Mouse (Mus musculus) midbrain, embryonic 12.5 days (tissue): ENCODE measurements around the gene Dmxl2. TPM values are rescaled to one million over a fixed set of nuclear protein-coding genes. Genes with fewer than 3 reads are reported as not detected.

ENCODE experiments used
- ATAC-seq: fragments of 200-750 bp; cut with Nextera tagmentation; 2 replicates; pipeline ENCODE4 v1.8.0; 2017; ENCODE audit warnings: low read depth, moderate TSS enrichment, moderate library complexity; ENCODE audit not compliant: low FRiP score
- H3K27ac ChIP-seq: fragments of 300-500 bp; sonication (generic); replicated peaks from 2 replicates; pipeline ENCODE4 v1.5.1; 2016; ENCODE audit warnings: mild to moderate bottlenecking
- H3K27me3 ChIP-seq: fragments of 300-500 bp; sonication (generic); 2 replicates; pipeline ENCODE4 v1.6.1; 2016; ENCODE audit warnings: mild to moderate bottlenecking
- H3K36me3 ChIP-seq: fragments of 300-500 bp; sonication (generic); 2 replicates; pipeline ENCODE4 v1.6.1; 2016
- H3K4me1 ChIP-seq: fragments of 300-500 bp; sonication (generic); 2 replicates; pipeline ENCODE4 v1.6.1; 2016
- H3K4me2 ChIP-seq: fragments of 300-500 bp; sonication (generic); replicated peaks from 2 replicates; pipeline ENCODE4 v1.6.1; 2016; ENCODE audit warnings: mild to moderate bottlenecking, moderate library complexity
- H3K4me3 ChIP-seq: fragments of 300-500 bp; sonication (generic); 2 replicates; pipeline ENCODE4 v1.5.1; 2016; ENCODE audit warnings: mild to moderate bottlenecking
- H3K9ac ChIP-seq: fragments of 300-500 bp; sonication (generic); replicated peaks from 2 replicates; pipeline ENCODE4 v1.6.1; 2016; ENCODE audit warnings: mild to moderate bottlenecking, moderate library complexity
- H3K9me3 ChIP-seq: fragments of 300-500 bp; sonication (generic); 2 replicates; pipeline ENCODE4 v1.6.1; 2016; ENCODE audit warnings: mild to moderate bottlenecking
- WGBS: fragments of 180-500 bp; shearing (Covaris S2); methylation state at CpG from one replicate; pipeline ENCODE4 v1.1.7; 2016; 5-methylcytosine and 5-hydroxymethylcytosine counted together
- polyA plus RNA-seq: library from polyadenylated mRNA; unstranded; fragments of >200 nt; fragmentation: Nextera tagmentation; extraction: Ambion mirVana; gene quantifications from 2 replicates; pipeline ENCODE4 v1.2.1, GENCODE M21; 2016

Dmxl2 gene
- polyA plus RNA-seq, 1 experiment from 2014 or later: 20.8 TPM

- WGBS: 95% methylated on average over 2 of the region's 2 CpGs
- no peak for ATAC-seq
Measured at GRCm38 (mm10) chr9:54490431-54490830, 11.0 kb downstream of the Dmxl2 start.

DNA sequence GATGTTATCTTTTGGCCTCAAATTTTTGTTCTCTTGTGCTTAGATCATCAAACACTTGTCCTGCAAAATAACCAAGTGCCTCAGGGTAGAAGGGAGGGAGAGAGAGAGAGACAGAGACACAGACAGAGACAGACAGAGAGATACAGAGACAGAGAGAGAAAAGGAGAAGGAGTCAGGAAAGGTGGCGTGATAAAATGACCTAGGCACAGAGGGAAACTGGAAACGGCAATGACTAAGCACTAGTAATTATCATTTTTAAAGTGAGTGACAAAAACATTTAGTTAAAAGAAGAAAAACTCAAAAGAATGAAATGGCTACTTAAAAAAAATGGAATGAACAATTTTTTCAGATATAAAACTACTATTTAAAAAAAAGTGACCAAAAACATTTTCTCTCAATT lies 11.8 kb downstream of the Dmxl2 start:
- no peak for ATAC-seq
- Histone ChIP-seq H3K4me1 (no peaks in the 10 kb centered on the region), H3K4me2 (no peak overlapping the region), H3K4me3 (no peak overlapping the region), H3K27me3 (no peaks in the 10 kb centered on the region), H3K36me3 (no peaks in the 10 kb centered on the region), H3K9me3 (no peaks in the 10 kb centered on the region), H3K9ac (no peak overlapping the region), H3K27ac (no peak overlapping the region)
- WGBS: 84% methylated on average over 2 of the region's 2 CpGs

More at GRCm38 (mm10) chr9:54490431-54490830, 11.0 kb downstream of the Dmxl2 start:
- H3K27ac ChIP-seq: no peak overlapping the region
- no peaks in the 10 kb centered on the region for H3K27me3 ChIP-seq
- H3K4me3 ChIP-seq: no peak overlapping the region
- H3K9me3 ChIP-seq: no peaks in the 10 kb centered on the region
- no peaks in the 10 kb centered on the region for H3K36me3 ChIP-seq
- H3K9ac ChIP-seq: no peak overlapping the region
- no peak overlapping the region for H3K4me2 ChIP-seq
- H3K4me1 ChIP-seq: no peaks in the 10 kb centered on the region

GRCm38 (mm10) chr9:54484927-54485326 lies 16.5 kb downstream of the Dmxl2 start:
- no peaks in the 10 kb centered on the region for H3K9me3 ChIP-seq
- WGBS: 93% methylated on average over 2 of the region's 2 CpGs

DNA sequence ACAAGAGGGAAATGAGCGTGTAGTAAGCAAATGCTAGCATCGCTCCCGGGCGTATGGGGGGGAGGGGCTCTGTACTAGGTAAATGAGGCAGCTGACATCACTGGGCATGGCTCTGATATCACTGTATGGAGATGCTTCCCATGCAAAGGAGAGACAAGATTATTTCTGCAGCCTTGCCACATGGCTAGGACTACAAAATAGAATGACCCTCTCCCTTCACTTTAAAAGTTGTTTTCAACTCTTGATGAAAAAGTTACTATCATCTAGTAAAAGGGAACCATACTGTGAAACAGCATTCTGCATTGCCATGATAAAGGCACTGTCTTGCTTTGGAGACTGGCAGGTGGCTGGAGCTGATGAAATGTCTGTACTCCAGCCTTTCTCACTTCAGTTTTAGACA lies 18.2 kb downstream of the Dmxl2 start:
- Histone ChIP-seq H3K9me3 (no peaks in the 10 kb centered on the region), H3K4me3 (no peak overlapping the region), H3K9ac (no peak overlapping the region), H3K27ac (no peak overlapping the region), H3K27me3 (no peaks in the 10 kb centered on the region), H3K4me1 (no peaks in the 10 kb centered on the region), H3K36me3 (no peaks in the 10 kb centered on the region), H3K4me2 (no peak overlapping the region)
- WGBS: 71% methylated on average over 4 of the region's 4 CpGs
- no peak for ATAC-seq

More at GRCm38 (mm10) chr9:54484927-54485326, 16.5 kb downstream of the Dmxl2 start:
- Histone ChIP-seq H3K4me2 (no peak overlapping the region), H3K4me3 (no peak overlapping the region), H3K4me1 (no peaks in the 10 kb centered on the region), H3K36me3 (no peaks in the 10 kb centered on the region), H3K27me3 (no peaks in the 10 kb centered on the region), H3K9ac (no peak overlapping the region), H3K27ac (no peak overlapping the region)
- no peak for ATAC-seq

DNA sequence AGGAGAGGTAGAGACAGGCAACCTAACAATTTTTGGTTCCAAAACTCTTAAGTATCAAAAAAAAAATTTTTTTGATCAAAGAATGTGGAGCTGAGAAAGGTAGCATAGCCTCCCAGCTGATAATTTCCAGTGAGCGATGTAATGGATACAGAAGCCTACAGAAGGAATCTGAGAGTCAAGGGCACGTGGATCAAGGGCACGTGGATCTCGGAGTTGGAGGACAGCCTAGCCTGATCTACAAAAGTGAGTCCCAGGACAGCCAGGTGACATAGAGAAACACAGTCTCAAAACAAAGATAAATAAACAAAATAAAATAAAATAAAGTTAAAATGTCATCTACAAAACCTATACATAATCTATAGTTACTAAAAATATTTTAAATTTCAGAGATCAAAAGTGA lies 18.7 kb downstream of the Dmxl2 start:
- 88% methylated on average over 4 of the region's 4 CpGs for whole genome bisulfite sequencing
- no peak for ATAC-seq
- H3K4me2 ChIP-seq: no peak overlapping the region

GRCm38 (mm10) chr9:54479054-54479453 lies 22.4 kb downstream of the Dmxl2 start:
- H3K36me3 ChIP-seq: no peaks in the 10 kb centered on the region
- WGBS: 93% methylated on average over 1 of the region's 1 CpGs

More for the DNA sequence above, 18.7 kb downstream of the Dmxl2 start:
- Histone ChIP-seq H3K36me3 (no peaks in the 10 kb centered on the region), H3K4me3 (no peak overlapping the region), H3K9me3 (no peaks in the 10 kb centered on the region), H3K9ac (no peak overlapping the region), H3K27me3 (no peaks in the 10 kb centered on the region), H3K4me1 (no peaks in the 10 kb centered on the region), H3K27ac (no peak overlapping the region)

DNA sequence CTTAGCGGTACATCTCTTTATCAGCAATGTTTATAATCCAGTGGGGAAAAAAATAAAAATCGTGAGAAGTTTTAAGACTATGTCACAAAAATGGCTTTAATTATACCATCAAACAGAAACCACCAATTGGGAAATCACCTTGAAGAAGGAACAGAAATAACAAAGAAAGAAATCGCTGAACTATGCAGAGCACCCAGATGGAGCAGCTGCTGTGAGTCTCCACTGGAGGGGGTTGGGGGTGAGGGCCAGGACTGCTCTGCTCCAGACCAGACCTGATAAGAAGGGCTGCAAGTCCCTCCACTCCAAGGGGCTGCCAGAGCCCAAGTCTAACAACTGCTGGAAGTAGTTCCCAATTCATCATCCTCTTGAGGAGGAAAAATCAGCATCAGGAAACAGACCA lies 23.3 kb downstream of the Dmxl2 start:
- no peak overlapping the region for H3K4me2 ChIP-seq
- H3K9ac ChIP-seq: no peak overlapping the region
- ATAC-seq: no peak
- H3K9me3 ChIP-seq: no peaks in the 10 kb centered on the region
- no peak overlapping the region for H3K4me3 ChIP-seq
- no peak overlapping the region for H3K27ac ChIP-seq
- 67% methylated on average over 3 of the region's 3 CpGs for WGBS
- no peaks in the 10 kb centered on the region for H3K36me3 ChIP-seq
- no peaks in the 10 kb centered on the region for H3K27me3 ChIP-seq
- H3K4me1 ChIP-seq: no peaks in the 10 kb centered on the region

More at GRCm38 (mm10) chr9:54479054-54479453, 22.4 kb downstream of the Dmxl2 start:
- H3K4me2 ChIP-seq: no peak overlapping the region
- H3K4me3 ChIP-seq: no peak overlapping the region
- no peaks in the 10 kb centered on the region for H3K27me3 ChIP-seq
- ATAC-seq: no peak
- no peak overlapping the region for H3K27ac ChIP-seq
- H3K9ac ChIP-seq: no peak overlapping the region
- H3K9me3 ChIP-seq: no peaks in the 10 kb centered on the region
- no peaks in the 10 kb centered on the region for H3K4me1 ChIP-seq

- Histone ChIP-seq H3K27me3 (no peaks in the 10 kb centered on the region), H3K9me3 (no peaks in the 10 kb centered on the region), H3K4me2 (no peak overlapping the region), H3K4me3 (no peak overlapping the region), H3K9ac (no peak overlapping the region), H3K36me3 (no peaks in the 10 kb centered on the region), H3K4me1 (no peaks in the 10 kb centered on the region), H3K27ac (no peak overlapping the region)
- 93% methylated on average over 5 of the region's 5 CpGs for WGBS
- no peak for ATAC-seq
Measured at GRCm38 (mm10) chr9:54474546-54474945, 26.9 kb downstream of the Dmxl2 start.

GRCm38 (mm10) chr9:54474031-54474430 lies 27.4 kb downstream of the Dmxl2 start:
- Histone ChIP-seq H3K36me3 (no peaks in the 10 kb centered on the region), H3K9me3 (no peaks in the 10 kb centered on the region), H3K27ac (no peak overlapping the region), H3K4me1 (no peaks in the 10 kb centered on the region), H3K4me2 (no peak overlapping the region), H3K4me3 (no peak overlapping the region), H3K27me3 (no peaks in the 10 kb centered on the region), H3K9ac (no peak overlapping the region)
- ATAC-seq: no peak
- WGBS: 72% methylated on average over 4 of the region's 4 CpGs

GRCm38 (mm10) chr9:54472784-54473183 lies 28.6 kb downstream of the Dmxl2 start:
- H3K9me3 ChIP-seq: no peaks in the 10 kb centered on the region
- 66% methylated on average over 3 of the region's 3 CpGs for WGBS
- no peaks in the 10 kb centered on the region for H3K27me3 ChIP-seq
- H3K4me3 ChIP-seq: no peak overlapping the region
- no peaks in the 10 kb centered on the region for H3K4me1 ChIP-seq
- no peak overlapping the region for H3K9ac ChIP-seq
- no peak overlapping the region for H3K27ac ChIP-seq
- ATAC-seq: no peak
- no peaks in the 10 kb centered on the region for H3K36me3 ChIP-seq
- no peak overlapping the region for H3K4me2 ChIP-seq

DNA sequence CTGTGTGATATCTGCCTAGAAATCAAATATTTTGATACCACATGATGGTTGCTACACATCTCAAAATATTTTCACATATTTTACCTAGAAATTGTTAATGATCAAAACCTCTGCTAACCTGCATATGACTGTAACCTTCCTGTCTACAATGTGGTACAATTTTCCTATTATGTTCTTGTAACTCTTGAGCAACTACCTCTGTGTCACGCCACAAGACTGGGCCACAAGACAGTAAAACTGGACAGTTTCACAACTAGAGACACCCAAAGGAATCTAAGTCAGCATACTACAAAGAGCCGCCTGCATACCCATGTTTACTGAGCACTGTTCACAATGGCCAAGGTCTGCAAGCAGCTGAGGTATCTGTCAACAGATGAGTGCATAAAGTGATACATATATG lies 32.1 kb downstream of the Dmxl2 start:
- Histone ChIP-seq H3K36me3 (no peaks in the 10 kb centered on the region), H3K4me2 (no peak overlapping the region), H3K9me3 (no peaks in the 10 kb centered on the region), H3K4me1 (no peaks in the 10 kb centered on the region), H3K9ac (no peak overlapping the region), H3K27me3 (no peaks in the 10 kb centered on the region), H3K27ac (no peak overlapping the region), H3K4me3 (no peak overlapping the region)
- ATAC-seq: no peak
- WGBS: 89% methylated on average over 2 of the region's 2 CpGs

DNA sequence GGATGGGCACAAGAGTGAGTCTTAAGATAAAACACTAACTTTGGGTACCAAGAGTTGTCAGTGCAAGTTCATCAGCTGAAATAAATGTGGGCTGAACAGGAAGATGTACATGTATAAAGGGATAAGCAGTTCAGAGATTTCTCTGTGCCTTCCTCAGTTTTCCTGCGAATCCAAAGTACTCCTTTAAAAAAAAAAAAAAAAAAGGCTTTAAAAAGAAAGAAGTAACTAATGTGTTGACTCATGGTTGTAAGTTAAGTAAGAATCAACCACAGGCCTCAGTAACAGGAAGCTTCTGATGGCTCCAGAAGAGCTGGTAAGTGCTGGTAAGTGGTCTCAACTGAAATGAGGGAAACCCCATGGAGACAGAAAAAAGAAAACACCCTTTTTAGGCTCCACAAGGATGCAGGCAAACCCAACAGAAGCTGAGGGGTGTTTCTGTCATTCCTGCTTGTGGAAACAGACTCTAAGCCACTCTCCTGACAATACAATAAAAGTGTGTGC lies 33.9 kb downstream of the Dmxl2 start:
- WGBS: 83% methylated on average over 1 of the region's 1 CpGs
- no peaks in the 10 kb centered on the region for H3K4me1 ChIP-seq
- H3K9me3 ChIP-seq: no peaks in the 10 kb centered on the region
- no peak overlapping the region for H3K27ac ChIP-seq
- no peak for ATAC-seq
- no peak overlapping the region for H3K4me3 ChIP-seq
- no peak overlapping the region for H3K9ac ChIP-seq
- H3K36me3 ChIP-seq: no peaks in the 10 kb centered on the region
- no peaks in the 10 kb centered on the region for H3K27me3 ChIP-seq
- H3K4me2 ChIP-seq: no peak overlapping the region

DNA sequence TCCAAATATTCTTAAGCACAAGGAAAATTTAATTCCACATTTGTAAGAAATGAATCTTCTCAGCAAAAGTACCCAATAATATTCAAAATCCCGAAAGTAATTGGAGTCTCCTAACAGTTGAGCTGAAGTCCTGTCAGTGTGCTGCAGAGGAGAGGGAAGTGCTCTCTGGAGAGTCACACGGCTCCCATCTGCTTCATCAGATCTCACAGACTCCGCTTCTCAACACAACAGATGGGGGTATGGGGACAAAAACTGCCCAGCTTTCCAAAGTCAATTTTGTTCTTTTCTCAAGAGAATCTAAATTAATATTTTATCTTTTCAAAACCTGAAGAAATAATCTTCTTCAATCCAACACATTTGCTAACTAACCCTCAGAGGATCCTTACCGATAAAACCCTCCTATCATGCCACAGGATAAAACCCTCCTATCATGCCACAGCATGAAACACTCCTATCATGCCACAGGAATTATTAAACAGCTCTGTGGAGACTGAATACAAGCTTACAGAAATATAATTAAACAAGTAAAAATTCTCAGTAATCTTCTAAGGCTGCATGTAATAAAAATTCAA lies 37.9 kb downstream of the Dmxl2 start:
- no peak for ATAC-seq
- H3K9me3 ChIP-seq: no peaks in the 10 kb centered on the region
- H3K4me2 ChIP-seq: no peak overlapping the region
- no peak overlapping the region for H3K4me3 ChIP-seq
- H3K4me1 ChIP-seq: no peaks in the 10 kb centered on the region
- no peaks in the 10 kb centered on the region for H3K36me3 ChIP-seq
- H3K27ac ChIP-seq: no peak overlapping the region
- WGBS: 63% methylated on average over 4 of the region's 4 CpGs
- H3K9ac ChIP-seq: no peak overlapping the region
- no peaks in the 10 kb centered on the region for H3K27me3 ChIP-seq
